Mouse (Mus musculus) small intestine, adult 2 months (tissue): ENCODE results near the gene Evx2.

Experiments used
- CTCF ChIP-seq: fragments of 200-500 bp; IDR thresholded peaks from 2 replicates; pipeline ENCODE4 v1.5.1; 2012; ENCODE audit warnings: low read depth, mild to moderate bottlenecking, control low read depth, inconsistent platforms, low read length, moderate library complexity, mixed read lengths; ENCODE audit not compliant: insufficient replicate concordance, insufficient read length; ENCODE audit errors: extremely low read depth
- POLR2A ChIP-seq: fragments of 200-500 bp; IDR thresholded peaks from 2 replicates; pipeline ENCODE4 v1.6.1; 2012; ENCODE audit warnings: low read depth, mild to moderate bottlenecking, control low read depth, inconsistent platforms, low read length, moderate library complexity

- no peak for TF ChIP-seq POLR2A
- no peak for TF ChIP-seq CTCF
These were observed 30.4 kb upstream of the Evx2 start for GRCm38 (mm10) chr2:74689574-74690337.
